Mouse (Mus musculus) lung, postnatal 0 days (tissue): Measurements from ENCODE around the gene Slc39a13. TPM values are rescaled to one million over a fixed set of nuclear protein-coding genes. Genes with fewer than 3 reads are reported as not detected.

ENCODE experiments used
- ATAC-seq: fragments of 200-750 bp; cut with Nextera tagmentation; 2 replicates; pipeline ENCODE4 v1.8.0; 2017; ENCODE audit warnings: moderate library complexity
- DNase-seq: peaks from one replicate; pipeline ENCODE4 v3.0.0-alpha.2; 2016; ENCODE audit warnings: low spot score
- H3K27ac ChIP-seq: fragments of 300-500 bp; sonication (generic); 2 replicates; pipeline ENCODE4 v1.5.1; 2014; ENCODE audit warnings: antibody characterized with exemption, mild to moderate bottlenecking, low read length, mixed read lengths
- H3K27me3 ChIP-seq: fragments of 300-500 bp; sonication (generic); replicated peaks from 2 replicates; pipeline ENCODE4 v1.6.1; 2014; ENCODE audit warnings: low read length, mixed read lengths; ENCODE audit not compliant: insufficient read depth
- H3K36me3 ChIP-seq: fragments of 300-500 bp; sonication (generic); 2 replicates; pipeline ENCODE4 v1.6.1; 2014; ENCODE audit warnings: low read length, mixed read lengths; ENCODE audit not compliant: insufficient read depth
- H3K4me1 ChIP-seq: fragments of 300-500 bp; sonication (generic); 2 replicates; pipeline ENCODE4 v1.6.1; 2014; ENCODE audit warnings: antibody characterized with exemption, low read depth, low read length, mixed read lengths; ENCODE audit not compliant: insufficient read depth
- H3K4me2 ChIP-seq: fragments of 300-500 bp; sonication (generic); replicated peaks from 2 replicates; pipeline ENCODE4 v1.6.1; 2014; ENCODE audit warnings: low read depth, mild to moderate bottlenecking, low read length, moderate library complexity, mixed read lengths
- H3K4me3 ChIP-seq: fragments of 300-500 bp; sonication (generic); 2 replicates; pipeline ENCODE4 v1.5.1; 2014; ENCODE audit warnings: low read depth, low read length
- H3K9ac ChIP-seq: fragments of 300-500 bp; sonication (generic); replicated peaks from 2 replicates; pipeline ENCODE4 v1.6.1; 2014; ENCODE audit warnings: low read depth, mild to moderate bottlenecking
- H3K9me3 ChIP-seq: fragments of 300-500 bp; sonication (generic); 2 replicates; pipeline ENCODE4 v1.6.1; 2016; ENCODE audit warnings: low read length, mixed read lengths
- CTCF ChIP-seq: IDR thresholded peaks from 2 replicates; pipeline ENCODE4 v1.5.1; 2016; ENCODE audit warnings: antibody characterized with exemption, mild to moderate bottlenecking
- EP300 ChIP-seq: IDR thresholded peaks from 2 replicates; pipeline ENCODE4 v1.6.1; 2016; ENCODE audit warnings: antibody characterized with exemption, mild to moderate bottlenecking, control low read depth
- whole genome bisulfite sequencing: fragments of 180-500 bp; shearing (Covaris S2); extraction: QIAGEN DNeasy Blood & Tissue Kit; methylation state at CpG from one replicate; pipeline ENCODE4 v1.1.7; 2014; 5-methylcytosine and 5-hydroxymethylcytosine counted together
- polyA plus RNA-seq: library from polyadenylated mRNA; unstranded; fragments of >200 nt; fragmentation: Nextera tagmentation; extraction: Ambion mirVana; gene quantifications from 2 replicates; pipeline ENCODE4 v1.2.1, GENCODE M21; 2015

Gene Slc39a13
- polyA plus RNA-seq: 32.6 and 34.4 TPM in 2 replicates

DNA sequence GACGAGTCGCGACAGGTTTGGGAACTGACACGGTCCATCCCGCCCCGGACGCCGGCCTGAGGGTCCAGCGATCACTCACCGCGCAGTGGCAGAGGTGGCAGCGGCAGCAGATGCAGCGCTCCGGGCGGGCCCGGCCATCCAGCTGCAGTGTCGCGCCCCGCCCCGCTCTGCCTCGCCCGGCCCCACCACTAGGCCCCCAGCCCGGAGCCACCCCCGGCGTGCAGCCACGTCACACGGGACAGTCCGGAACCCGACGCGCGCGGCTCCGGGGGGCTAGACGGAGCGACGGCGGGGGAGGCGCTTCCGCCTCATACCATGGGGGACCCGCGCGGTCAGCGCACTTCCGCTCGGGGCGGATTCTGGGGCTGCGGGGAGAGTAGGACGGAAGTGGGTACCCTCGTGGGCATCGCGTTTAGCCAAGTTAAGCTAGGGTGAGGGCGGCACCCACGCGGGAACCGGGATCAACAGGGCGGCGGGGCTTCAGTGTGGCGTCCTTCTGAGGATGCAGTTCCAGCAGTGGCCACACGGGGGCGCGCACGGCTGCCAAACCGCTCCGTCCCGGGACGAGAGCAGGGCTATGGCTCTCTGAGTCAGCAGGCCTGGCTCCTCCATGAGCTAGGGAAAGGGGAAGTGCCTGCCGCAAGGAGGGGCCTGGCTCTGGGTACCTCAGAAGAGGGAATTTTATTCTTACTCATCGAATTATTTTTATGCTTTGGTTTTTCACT is at the start of gene Slc39a13:
Gene Slc39a13, minus strand, starts transcription at position 342 of the 725 bp plus-strand sequence.
- WGBS: under 1% methylated on average over 41 of the region's 69 CpGs
- TF ChIP-seq CTCF (peak; percentile 100), EP300 (peak; percentile 66)

DNA sequence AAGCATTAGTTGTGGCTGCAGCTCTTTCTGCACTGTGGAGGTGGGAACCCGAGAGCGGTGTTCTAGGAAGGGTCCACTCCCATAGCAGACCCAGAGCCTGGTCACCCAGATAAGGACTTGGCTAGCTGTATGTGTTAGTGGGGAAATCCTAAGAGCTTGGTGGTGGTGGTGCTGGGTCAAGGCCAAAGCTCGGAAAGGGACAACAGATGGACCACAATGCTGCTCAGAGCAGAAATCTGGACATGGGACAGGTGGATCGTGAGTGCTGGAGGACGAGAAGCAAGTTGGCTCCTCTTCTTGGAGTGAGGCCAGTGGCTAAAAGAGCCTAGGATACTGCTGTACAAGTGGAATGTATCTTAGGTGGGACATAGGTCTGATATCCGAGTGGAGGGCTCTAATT is 49.3 kb upstream of the Slc39a13 start:
- H3K27me3 ChIP-seq: no peaks in the 10 kb centered on the region
- H3K36me3 ChIP-seq: no peaks in the 10 kb centered on the region
- no peaks in the 10 kb centered on the region for H3K9me3 ChIP-seq
- TF ChIP-seq EP300: no peak
- TF ChIP-seq CTCF: no peak
- no peak for ATAC-seq
- no peaks in the 10 kb centered on the region for H3K4me1 ChIP-seq
- 71% methylated on average over 6 of the region's 6 CpGs for WGBS
- no peak overlapping the region for H3K27ac ChIP-seq
- no peak for DNase-seq
- no peak overlapping the region for H3K4me2 ChIP-seq
- H3K9ac ChIP-seq: no peak overlapping the region
- no peak overlapping the region for H3K4me3 ChIP-seq

More for the DNA sequence above, at the start of gene Slc39a13:
- H3K4me3 ChIP-seq: peak within 1 kb of the TSS; percentile 53
- ATAC-seq: peak; percentile 96
- H3K4me1 ChIP-seq: peaks cover 9% of the 10 kb centered on the region
- H3K27me3 ChIP-seq: no peaks in the 10 kb centered on the region
- H3K9ac ChIP-seq: peak within 1 kb of the TSS; percentile 51
- H3K36me3 ChIP-seq: no peaks in the 10 kb centered on the region
- H3K27ac ChIP-seq: peak within 1 kb of the TSS; percentile 87
- H3K9me3 ChIP-seq: no peaks in the 10 kb centered on the region
- DNase-seq: peak; percentile 97
- peak within 1 kb of the TSS; percentile 77 for H3K4me2 ChIP-seq

DNA sequence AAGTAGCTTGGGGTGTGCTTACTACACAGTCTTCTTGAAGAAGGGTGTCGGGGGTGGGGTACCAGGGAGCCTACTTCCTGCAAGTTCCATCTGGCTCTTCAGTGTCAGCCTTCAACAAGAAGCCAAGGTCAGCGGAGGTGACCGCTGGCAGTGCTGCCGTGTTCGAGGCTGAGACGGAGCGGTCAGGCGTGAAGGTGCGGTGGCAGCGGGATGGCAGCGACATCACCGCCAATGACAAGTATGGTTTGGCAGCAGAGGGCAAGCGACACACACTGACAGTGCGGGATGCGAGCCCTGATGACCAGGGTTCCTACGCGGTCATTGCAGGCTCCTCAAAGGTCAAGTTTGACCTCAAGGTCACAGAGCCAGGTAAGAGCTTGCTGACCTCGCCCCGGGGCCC is 48.8 kb upstream of the Slc39a13 start:
- no peaks in the 10 kb centered on the region for H3K9me3 ChIP-seq
- H3K4me1 ChIP-seq: no peaks in the 10 kb centered on the region
- TF ChIP-seq EP300 (no peak), CTCF (no peak)
- H3K4me2 ChIP-seq: no peak overlapping the region
- DNase-seq (no peak), ATAC-seq (no peak)
- H3K4me3 ChIP-seq: no peak overlapping the region
- no peaks in the 10 kb centered on the region for H3K27me3 ChIP-seq
- no peaks in the 10 kb centered on the region for H3K36me3 ChIP-seq
- no peak overlapping the region for H3K27ac ChIP-seq
- H3K9ac ChIP-seq: no peak overlapping the region
- WGBS: 87% methylated on average over 19 of the region's 19 CpGs

DNA sequence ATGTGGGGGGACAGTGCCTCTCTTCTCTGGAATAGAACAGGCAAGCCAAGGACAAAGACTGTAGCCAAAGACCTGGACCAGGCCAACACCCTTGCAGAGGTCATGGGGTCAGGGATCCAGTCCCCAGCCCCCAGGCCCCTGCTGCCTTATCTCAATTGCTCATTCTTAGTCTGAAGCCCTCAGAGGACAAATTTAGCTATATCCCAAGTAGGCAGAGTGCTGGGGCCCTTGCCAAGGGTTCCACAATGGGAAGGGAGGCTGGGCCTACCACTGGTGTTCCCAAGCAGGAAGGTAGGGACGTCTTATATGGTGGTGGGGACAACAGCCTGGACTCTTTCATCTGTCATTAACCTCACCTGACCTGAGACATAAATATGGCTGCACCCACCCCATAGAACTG is 48.4 kb upstream of the Slc39a13 start:
- Histone ChIP-seq H3K9me3 (no peaks in the 10 kb centered on the region), H3K36me3 (no peaks in the 10 kb centered on the region), H3K9ac (no peak overlapping the region), H3K27ac (no peak overlapping the region), H3K27me3 (no peaks in the 10 kb centered on the region), H3K4me2 (no peak overlapping the region), H3K4me1 (no peaks in the 10 kb centered on the region), H3K4me3 (no peak overlapping the region)
- ATAC-seq (no peak), DNase-seq (no peak)
- 50% methylated on average over 1 of the region's 1 CpGs for WGBS
- TF ChIP-seq CTCF (no peak), EP300 (no peak)

DNA sequence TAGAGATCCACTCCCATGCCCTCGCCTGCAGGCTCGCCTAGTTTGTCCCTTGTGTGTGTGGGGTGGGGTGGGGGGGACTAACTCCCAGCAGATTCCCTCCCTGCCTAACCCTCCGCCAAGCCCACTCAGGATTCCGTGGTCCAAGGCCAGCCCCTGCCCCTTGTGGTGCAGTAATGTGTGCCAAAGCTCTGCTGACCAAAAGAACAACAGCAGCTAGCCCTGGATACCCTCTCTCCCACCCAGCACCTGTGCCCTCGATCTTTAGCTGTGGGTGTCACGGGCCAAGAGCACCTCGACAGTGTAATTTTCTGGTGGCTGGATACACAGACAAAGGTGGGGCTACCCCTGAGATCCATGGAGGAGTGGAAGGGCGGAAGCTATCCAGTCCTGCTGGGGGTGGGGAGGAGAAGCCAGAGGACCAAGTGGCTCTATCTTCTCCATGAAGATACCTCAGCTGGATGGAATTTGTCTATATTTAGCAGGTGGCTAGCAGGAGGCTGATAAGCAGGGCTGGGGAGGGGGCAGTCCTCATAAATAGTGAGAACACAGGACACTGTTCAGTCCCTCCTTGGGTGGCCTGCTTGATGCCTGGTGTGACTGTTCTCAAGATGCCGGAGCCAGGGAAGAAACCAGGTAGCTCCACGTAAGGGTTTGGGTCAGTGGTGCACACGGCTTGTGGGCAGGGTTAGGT is 47.5 kb upstream of the Slc39a13 start, which contains the start of gene Mybpc3:
Gene Mybpc3, plus strand, starts transcription at position 560 of the 691 bp plus-strand sequence.
- no peaks in the 10 kb centered on the region for H3K27me3 ChIP-seq
- 71% methylated on average over 11 of the region's 11 CpGs for WGBS
- TF ChIP-seq CTCF (no peak), EP300 (no peak)
- ATAC-seq: no peak
- H3K27ac ChIP-seq: no peak within 1 kb of the TSS
- no peaks in the 10 kb centered on the region for H3K9me3 ChIP-seq
- H3K4me3 ChIP-seq: no peak within 1 kb of the TSS
- no peaks in the 10 kb centered on the region for H3K4me1 ChIP-seq
- H3K36me3 ChIP-seq: no peaks in the 10 kb centered on the region
- H3K4me2 ChIP-seq: no peak within 1 kb of the TSS
- DNase-seq: no peak
- H3K9ac ChIP-seq: no peak within 1 kb of the TSS

DNA sequence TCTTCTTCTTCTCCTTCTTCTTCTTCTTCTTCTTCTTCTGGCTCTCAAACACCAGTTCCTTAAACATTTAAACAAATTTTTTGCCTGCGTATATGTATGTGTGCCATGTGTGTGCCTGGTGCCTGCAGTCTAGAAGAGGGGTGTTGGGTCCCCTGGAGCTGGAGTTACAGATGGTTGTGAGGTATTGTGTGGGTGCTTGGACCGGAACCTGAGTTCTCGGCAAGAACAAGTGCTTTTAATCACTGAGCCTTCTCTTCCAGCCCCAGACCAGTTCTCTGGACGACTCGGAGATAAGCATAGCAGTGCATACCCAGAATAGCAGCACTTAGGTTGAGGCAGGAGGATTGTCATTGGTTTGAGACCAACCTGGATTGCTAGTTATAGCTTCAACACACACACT is 46.6 kb upstream of the Slc39a13 start:
- WGBS: 74% methylated on average over 5 of the region's 5 CpGs
- H3K4me3 ChIP-seq: no peak overlapping the region
- no peak overlapping the region for H3K9ac ChIP-seq
- H3K4me2 ChIP-seq: no peak overlapping the region
- no peak for ATAC-seq
- no peaks in the 10 kb centered on the region for H3K9me3 ChIP-seq
- DNase-seq: no peak
- no peaks in the 10 kb centered on the region for H3K36me3 ChIP-seq
- TF ChIP-seq EP300 (no peak), CTCF (no peak)
- H3K4me1 ChIP-seq: no peaks in the 10 kb centered on the region
- H3K27me3 ChIP-seq: no peaks in the 10 kb centered on the region
- H3K27ac ChIP-seq: no peak overlapping the region
